Mouse (Mus musculus): ENCODE results near the gene Olfr1446. TPM values are rescaled to one million over a fixed set of nuclear protein-coding genes. Genes with fewer than 3 reads are reported as not detected.

Olfr1446 gene
- total RNA-seq (2012; rRNA removed) (not detected in 2 replicates), total RNA-seq (2014; rRNA removed) (not detected in 2 replicates), polyA plus RNA-seq (2012; ENCODE audit: insufficient read length, low read depth) (not detected in 2 replicates)

DNA sequence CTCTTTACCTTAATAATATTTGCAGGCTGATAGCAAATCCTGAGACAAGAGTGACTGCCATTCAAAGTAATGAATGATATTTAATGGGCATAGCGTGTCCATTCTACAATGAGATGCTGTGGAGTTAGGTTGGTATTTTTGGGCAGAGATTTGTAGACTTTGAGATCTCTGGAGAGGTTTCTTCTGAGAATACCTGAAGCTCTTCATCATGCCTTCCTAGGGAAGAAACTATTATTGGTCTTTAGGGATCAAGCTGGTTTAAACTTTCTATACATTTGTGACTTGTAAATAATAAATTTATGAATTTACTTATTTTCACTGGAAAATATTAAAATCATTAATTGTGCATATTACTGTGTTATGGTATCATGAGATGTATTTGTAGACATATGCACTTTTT, at the start of gene Olfr1446:
Gene Olfr1446 (minus strand): TSS at position 101 of the 400 bp plus-strand sequence.
- DNase-seq (ENCODE audit: extremely low read depth): no peak
- H3K9ac ChIP-seq (ENCODE audit: insufficient read depth, low read depth): no peak within 1 kb of the TSS
- H3K9me3 ChIP-seq (replicated peaks; ENCODE audit: low read length): no peaks in the 10 kb centered on the region
- H3K4me2 ChIP-seq (ENCODE audit: insufficient read depth, low read depth, poor library complexity, severe bottlenecking): no peak within 1 kb of the TSS
- H3K27ac ChIP-seq (ENCODE audit: insufficient read depth, low read depth): no peak within 1 kb of the TSS
- dilution Hi-C loops (cut with MboI; ENCODE audit: extremely low pct_ligation_motif_present, extremely low pct_unique_long_range_greater_than_20kb, low sequenced_read_pairs): no loop called here
- TF ChIP-seq MAFK (IDR thresholded peaks at IDR 0.05; ENCODE audit: insufficient replicate concordance, low read length) (no peak), USF1 (IDR thresholded peaks at IDR 0.05; ENCODE audit: low read depth, low read length) (no peak), BHLHE40 (IDR thresholded peaks at IDR 0.05; ENCODE audit: low read depth, low read length) (no peak), MAX (IDR thresholded peaks at IDR 0.05; ENCODE audit: low read length) (no peak), JUN (IDR thresholded peaks at IDR 0.05; ENCODE audit: insufficient read depth, low read depth, low read length) (no peak), POLR2A (IDR thresholded peaks at IDR 0.05; ENCODE audit: low read depth, low read length) (no peak), TCF12 (IDR thresholded peaks at IDR 0.05; ENCODE audit: low read depth, low read length) (no peak), POLR2AphosphoS2 (IDR thresholded peaks at IDR 0.05; ENCODE audit: low read depth, low read length) (no peak), UBTF (IDR thresholded peaks at IDR 0.05; ENCODE audit: low read depth, low read length) (no peak), TBP (conservative IDR thresholded peaks at IDR 0.05; ENCODE audit: low read depth, low read length) (no peak), MYC (IDR thresholded peaks at IDR 0.05; ENCODE audit: low read depth, low read length) (no peak)
- H3K27me3 ChIP-seq (replicated peaks): no peaks in the 10 kb centered on the region
- H3K4me3 ChIP-seq (replicated peaks in 1 of 3; ENCODE audit: low read depth in 2 of 3, low read length in 2 of 3, poor library complexity in 1 of 3): no peak within 1 kb of the TSS
- H3K4me1 ChIP-seq (ENCODE audit: control insufficient read depth in 1 of 2, insufficient read depth in 2 of 2): no peaks in the 10 kb centered on the region
- H3K36me3 ChIP-seq (replicated peaks in 1 of 2; ENCODE audit: control insufficient read depth in 1 of 2, insufficient read depth in 1 of 2, low read length in 1 of 2): no peaks in the 10 kb centered on the region
- H3K79me2 ChIP-seq (replicated peaks; ENCODE audit: control insufficient read depth, extremely low read depth, insufficient read depth, poor library complexity, severe bottlenecking): no peaks in the 10 kb centered on the region
- in situ Hi-C loops (cut with MboI; ENCODE audit: low pct_ligation_motif_present, low pct_unique_long_range_greater_than_20kb, low sequenced_read_pairs): no loop called here

DNA sequence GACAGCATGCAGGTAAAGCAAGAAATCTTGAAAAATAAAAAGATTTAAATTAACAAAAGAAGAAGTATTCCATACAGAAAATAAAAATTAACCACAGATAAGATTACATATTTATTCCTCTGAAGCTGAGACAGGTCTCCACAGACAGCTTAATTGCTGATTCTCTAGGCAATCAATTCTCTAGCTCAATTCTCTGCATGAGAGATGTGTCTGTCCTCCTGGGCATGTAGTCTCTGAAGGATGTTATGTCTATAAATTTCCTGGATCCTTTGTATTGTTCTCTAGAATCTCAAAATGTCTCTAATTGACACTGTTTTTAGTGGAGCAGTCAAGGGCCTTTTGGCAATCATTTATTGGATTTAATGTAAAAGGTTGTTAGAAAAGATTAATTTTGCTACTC, 37.2 kb upstream of the Olfr1446 start, which contains the start of gene Olfr1449:
Gene Olfr1449 (plus strand): TSS at position 301 of the 400 bp plus-strand sequence.
- Histone ChIP-seq H3K9ac (ENCODE audit: insufficient read depth, low read depth) (no peak within 1 kb of the TSS), H3K27ac (ENCODE audit: insufficient read depth, low read depth) (no peak within 1 kb of the TSS), H3K9me3 (replicated peaks; ENCODE audit: low read length) (no peaks in the 10 kb centered on the region), H3K4me1 (ENCODE audit: control insufficient read depth in 1 of 2, insufficient read depth in 2 of 2) (no peaks in the 10 kb centered on the region), H3K36me3 (replicated peaks in 1 of 2; ENCODE audit: control insufficient read depth in 1 of 2, insufficient read depth in 1 of 2, low read length in 1 of 2) (no peaks in the 10 kb centered on the region), H3K27me3 (replicated peaks) (no peaks in the 10 kb centered on the region), H3K79me2 (replicated peaks; ENCODE audit: control insufficient read depth, extremely low read depth, insufficient read depth, poor library complexity, severe bottlenecking) (no peaks in the 10 kb centered on the region), H3K4me3 (replicated peaks in 1 of 3; ENCODE audit: low read depth in 2 of 3, low read length in 2 of 3, poor library complexity in 1 of 3) (no peak within 1 kb of the TSS), H3K4me2 (ENCODE audit: insufficient read depth, low read depth, poor library complexity, severe bottlenecking) (no peak within 1 kb of the TSS)
- DNase-seq (ENCODE audit: extremely low read depth): no peak
- TF ChIP-seq POLR2A (IDR thresholded peaks at IDR 0.05; ENCODE audit: low read depth, low read length) (no peak), POLR2AphosphoS2 (IDR thresholded peaks at IDR 0.05; ENCODE audit: low read depth, low read length) (no peak)
- in situ Hi-C loops (cut with MboI; ENCODE audit: low pct_ligation_motif_present, low pct_unique_long_range_greater_than_20kb, low sequenced_read_pairs): no loop called here
- dilution Hi-C loops (cut with MboI; ENCODE audit: extremely low pct_ligation_motif_present, extremely low pct_unique_long_range_greater_than_20kb, low sequenced_read_pairs): no loop called here

DNA sequence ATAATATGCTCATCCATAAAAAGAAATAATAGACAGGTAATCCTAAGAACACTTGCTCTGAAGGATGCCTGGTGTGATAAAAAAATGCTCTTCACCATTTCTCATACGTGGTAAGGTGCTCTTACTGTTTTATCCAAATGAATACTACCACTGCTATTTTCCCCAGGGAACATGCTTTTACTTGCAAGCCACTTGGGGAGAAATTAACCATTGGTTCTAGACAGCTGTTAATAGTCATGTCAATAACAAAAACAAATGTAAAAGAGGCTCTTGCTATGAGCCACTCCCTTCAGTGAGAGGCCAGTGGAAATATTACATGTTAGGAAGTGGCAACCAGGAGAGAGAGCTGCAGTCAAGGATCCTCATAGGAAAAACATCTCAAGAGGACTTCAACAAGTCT, 31.0 kb upstream of the Olfr1446 start, which contains the start of gene Olfr1448:
Gene Olfr1448 (minus strand): TSS at position 101 of the 400 bp plus-strand sequence.
- no peak for DNase-seq (ENCODE audit: extremely low read depth)
- dilution Hi-C loops (cut with MboI; ENCODE audit: extremely low pct_ligation_motif_present, extremely low pct_unique_long_range_greater_than_20kb, low sequenced_read_pairs): no loop called here

More for the DNA sequence above, 31.0 kb upstream of the Olfr1446 start, which contains the start of gene Olfr1448:
- H3K27ac ChIP-seq (ENCODE audit: insufficient read depth, low read depth): no peak within 1 kb of the TSS
- TF ChIP-seq RAD21 (IDR thresholded peaks at IDR 0.05; ENCODE audit: low read depth, low read length) (no peak), ZMIZ1 (IDR thresholded peaks at IDR 0.05; ENCODE audit: low read depth, low read length) (no peak), MAX (IDR thresholded peaks at IDR 0.05; ENCODE audit: low read length) (no peak), NRF1 (IDR thresholded peaks at IDR 0.05; ENCODE audit: low read depth, low read length) (no peak), ETS1 (conservative IDR thresholded peaks at IDR 0.05; ENCODE audit: low read depth, low read length) (no peak), ZKSCAN1 (IDR thresholded peaks at IDR 0.05; ENCODE audit: borderline replicate concordance, low read depth, low read length) (no peak), ELF1 (IDR thresholded peaks at IDR 0.05; ENCODE audit: low read depth, low read length) (no peak), TCF12 (IDR thresholded peaks at IDR 0.05; ENCODE audit: low read depth, low read length) (no peak), SMC3 (IDR thresholded peaks at IDR 0.05; ENCODE audit: low read depth, low read length) (no peak)
- H3K9ac ChIP-seq (ENCODE audit: insufficient read depth, low read depth): no peak within 1 kb of the TSS
- in situ Hi-C loops (cut with MboI; ENCODE audit: low pct_ligation_motif_present, low pct_unique_long_range_greater_than_20kb, low sequenced_read_pairs): no loop called here
- no peaks in the 10 kb centered on the region for H3K79me2 ChIP-seq (replicated peaks; ENCODE audit: control insufficient read depth, extremely low read depth, insufficient read depth, poor library complexity, severe bottlenecking)
- no peaks in the 10 kb centered on the region for H3K4me1 ChIP-seq (ENCODE audit: control insufficient read depth in 1 of 2, insufficient read depth in 2 of 2)
- H3K36me3 ChIP-seq (replicated peaks in 1 of 2; ENCODE audit: control insufficient read depth in 1 of 2, insufficient read depth in 1 of 2, low read length in 1 of 2): no peaks in the 10 kb centered on the region
- no peak within 1 kb of the TSS for H3K4me3 ChIP-seq (replicated peaks in 1 of 3; ENCODE audit: low read depth in 2 of 3, low read length in 2 of 3, poor library complexity in 1 of 3)
- no peak within 1 kb of the TSS for H3K4me2 ChIP-seq (ENCODE audit: insufficient read depth, low read depth, poor library complexity, severe bottlenecking)
- H3K9me3 ChIP-seq (replicated peaks; ENCODE audit: low read length): no peaks in the 10 kb centered on the region
- no peaks in the 10 kb centered on the region for H3K27me3 ChIP-seq (replicated peaks)
